ENCODE assay signal across 7 mouse cellular contexts in genomic region chr2:158667022-158667670, GRCm38 (mm10). TPM values are rescaled to one million over a fixed set of nuclear protein-coding genes. Genes with fewer than 3 reads are reported as not detected.
DNase-seq lines count a peak whose midpoint lies in the region; ATAC-seq and TF ChIP-seq lines count a peak whose summit lies in the region.

No protein-coding gene starts in this region.

- peak; percentile 18 for ATAC-seq in activated CD4-positive, CD25-positive, alpha-beta regulatory T cell, adult 4 months
- peak; percentile 48; the same call in 1 of the 2 replicates for ATAC-seq in limb, embryonic 13.5 days (ENCODE audit: low FRiP score, low read depth)
- peak; percentile 84 for ATAC-seq in midbrain, embryonic 13.5 days

- H3K9ac ChIP-seq in limb, embryonic 13.5 days, result peak overlapping the region; percentile 67
- peak overlapping the region; percentile 78 for H3K9ac ChIP-seq in midbrain, embryonic 13.5 days (replicated peaks)

- H3K4me1 ChIP-seq in kidney, adult 2 months (ENCODE audit: control insufficient read depth, insufficient read depth, low read length), result peaks cover 12% of the 10 kb centered on the region; the same call in 1 of the 2 replicates
- peaks cover 26% of the 10 kb centered on the region for H3K4me1 ChIP-seq in limb, embryonic 13.5 days
- peaks cover 47% of the 10 kb centered on the region for H3K4me1 ChIP-seq in midbrain, embryonic 13.5 days (replicated peaks)

- WGBS in kidney, adult 2 months, result 1% methylated on average over 46 of the region's 47 CpGs
- WGBS in limb, embryonic 13.5 days, result under 1% methylated on average over 47 of the region's 47 CpGs
- WGBS in midbrain, embryonic 13.5 days, result 1% methylated on average over 42 of the region's 47 CpGs

- TF ChIP-seq CTCF in kidney, adult 2 months (conservative IDR thresholded peaks at IDR 0.05; ENCODE audit: insufficient read depth, insufficient read length, low read depth, low read length), result no peak

- H3K27ac ChIP-seq in kidney, adult 2 months (ENCODE audit: insufficient read depth, low read depth, low read length), result peak overlapping the region; percentile 96
- no peak overlapping the region for H3K27ac ChIP-seq in limb, embryonic 13.5 days
- peak overlapping the region; percentile 61 for H3K27ac ChIP-seq in midbrain, embryonic 13.5 days

- TF ChIP-seq POLR2A in kidney, adult 2 months (IDR thresholded peaks at IDR 0.05; ENCODE audit: low read depth, low read length), result no peak

- H3K36me3 ChIP-seq in kidney, adult 2 months (ENCODE audit: control insufficient read depth, insufficient read depth, low read length), result no peaks in the 10 kb centered on the region
- no peaks in the 10 kb centered on the region for H3K36me3 ChIP-seq in limb, embryonic 13.5 days
- H3K36me3 ChIP-seq in midbrain, embryonic 13.5 days, result no peaks in the 10 kb centered on the region

- peak overlapping the region; percentile 98 for H3K4me2 ChIP-seq in limb, embryonic 13.5 days (replicated peaks)
- peak overlapping the region; percentile 99 for H3K4me2 ChIP-seq in midbrain, embryonic 13.5 days (replicated peaks)

- H3K27me3 ChIP-seq in kidney, adult 2 months (replicated peaks; ENCODE audit: control insufficient read depth, insufficient read depth, low read length), result no peaks in the 10 kb centered on the region
- peaks cover 68% of the 10 kb centered on the region for H3K27me3 ChIP-seq in limb, embryonic 13.5 days
- peaks cover 26% of the 10 kb centered on the region for H3K27me3 ChIP-seq in midbrain, embryonic 13.5 days

- DNase-seq in embryo, embryonic 10.5 days (ENCODE audit: low spot score), result peak; percentile 75
- peak; percentile 49 to 64 for DNase-seq in heart, adult 9 months (ENCODE audit: low spot score in 2 of 2)
- DNase-seq in kidney, adult 2 months, result peak; percentile 81
- DNase-seq in spleen, postnatal 10 days (ENCODE audit: low spot score in 2 of 2), result peak; percentile 44 to 79

- H3K9me3 ChIP-seq in limb, embryonic 13.5 days, result no peaks in the 10 kb centered on the region
- no peaks in the 10 kb centered on the region for H3K9me3 ChIP-seq in midbrain, embryonic 13.5 days

- H3K4me3 ChIP-seq in kidney, adult 2 months (ENCODE audit: insufficient read depth, low read depth, low read length), result peak overlapping the region; percentile 96
- peak overlapping the region; percentile 57 for H3K4me3 ChIP-seq in limb, embryonic 13.5 days
- peak overlapping the region; percentile 63 for H3K4me3 ChIP-seq in midbrain, embryonic 13.5 days (replicated peaks)

RNA-seq across cellular contexts. Expression of gene Ppp1r16b, which starts 1.9 kb away (rescaled TPM):
- polyA plus RNA-seq in activated CD4-positive, CD25-positive, alpha-beta regulatory T cell, adult 4 months (2017; shearing (Covaris generic)), result 100 to 1,000 TPM; 100 to 110 TPM
- polyA plus RNA-seq in kidney, adult 2 months (2012; rRNA removed), result 20.1 and 22.2 TPM in 2 replicates
- polyA plus RNA-seq in limb, embryonic 13.5 days (2015; fragmentation: Nextera tagmentation; extraction: Ambion mirVana), result 3.5 and 4.0 TPM in 2 replicates
- 8.4 and 8.7 TPM in 2 replicates for polyA plus RNA-seq in midbrain, embryonic 13.5 days (2015; fragmentation: Nextera tagmentation; extraction: Ambion mirVana)

RNA-seq across cellular contexts. Expression of gene Actr5, which starts 42.5 kb away (rescaled TPM):
- polyA plus RNA-seq in activated CD4-positive, CD25-positive, alpha-beta regulatory T cell, adult 4 months (2017; shearing (Covaris generic)), result 1 to 10 TPM; 3.1 to 3.2 TPM
- 6.2 and 6.4 TPM in 2 replicates for polyA plus RNA-seq in kidney, adult 2 months (2012; rRNA removed)
- 12.4 and 14.1 TPM in 2 replicates for polyA plus RNA-seq in limb, embryonic 13.5 days (2015; fragmentation: Nextera tagmentation; extraction: Ambion mirVana)
- polyA plus RNA-seq in midbrain, embryonic 13.5 days (2015; fragmentation: Nextera tagmentation; extraction: Ambion mirVana), result 10.9 and 14.6 TPM in 2 replicates

RNA-seq across cellular contexts. Expression of gene Slc32a1, which starts 56.6 kb away (rescaled TPM):
- polyA plus RNA-seq in activated CD4-positive, CD25-positive, alpha-beta regulatory T cell, adult 4 months (2017; shearing (Covaris generic)), result not detected
- not detected in 2 replicates for polyA plus RNA-seq in kidney, adult 2 months (2012; rRNA removed)
- not detected in 2 replicates for polyA plus RNA-seq in limb, embryonic 13.5 days (2015; fragmentation: Nextera tagmentation; extraction: Ambion mirVana)
- 6.5 and 8.3 TPM in 2 replicates for polyA plus RNA-seq in midbrain, embryonic 13.5 days (2015; fragmentation: Nextera tagmentation; extraction: Ambion mirVana)

Comparison
In these comparisons a context has a peak if more than half of its experiments do, and no peak if none do; other contexts are left out.
1. ATAC-seq: peak in every context shown above with its lines; median percentile 84 in midbrain, embryonic 13.5 days; 48 in limb, embryonic 13.5 days; 18 in activated CD4-positive, CD25-positive, alpha-beta regulatory T cell, adult 4 months.